ENCODE assay signal across 8 mouse cellular contexts in the genomic region with DNA sequence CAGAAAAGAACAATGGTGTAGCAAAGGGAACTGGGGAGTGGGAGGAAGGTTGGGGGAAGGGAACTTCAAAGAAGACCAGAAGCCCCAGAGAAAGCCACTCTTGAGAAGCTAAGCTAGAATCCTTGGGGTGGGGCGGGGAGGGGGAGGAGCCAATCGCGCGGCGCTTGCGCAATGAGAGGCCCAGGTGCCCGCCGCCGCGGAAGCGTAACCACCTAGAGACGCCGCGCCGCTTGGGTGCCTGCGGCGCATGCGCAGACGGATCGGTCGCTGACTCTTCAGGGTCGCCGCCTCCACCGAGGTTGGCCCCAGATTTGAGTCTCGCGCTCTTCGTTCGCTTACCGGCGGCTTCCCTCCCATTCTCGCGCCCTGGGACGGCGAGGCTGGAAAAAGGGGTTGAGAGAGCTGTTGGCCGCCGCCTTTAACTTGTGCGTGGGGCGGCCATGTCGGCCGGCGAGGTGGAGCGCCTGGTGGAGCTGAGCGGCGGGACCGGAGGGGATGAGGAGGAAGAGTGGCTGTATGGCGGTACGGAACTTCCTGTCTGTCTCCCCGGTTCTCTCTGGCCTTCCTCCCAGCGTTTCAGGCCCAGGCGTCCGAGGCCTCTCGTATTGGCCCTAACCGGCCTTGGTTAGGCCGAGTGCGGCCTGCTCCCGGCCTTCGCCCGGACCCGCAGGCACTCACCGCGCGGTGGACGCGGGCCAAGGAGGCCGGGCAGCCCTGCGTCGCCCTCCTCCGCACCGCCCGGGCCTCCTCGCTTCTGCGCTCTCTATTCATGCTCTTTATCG. TPM values are rescaled to one million over a fixed set of nuclear protein-coding genes. Genes with fewer than 3 reads are reported as not detected.
DNase-seq lines count a peak whose midpoint lies in the region; ATAC-seq lines count a peak whose summit lies in the region.

Fip1l1 (plus strand) TSS at position 210 of the 782 bp plus-strand sequence.

- DNase-seq in NIH3T3 (ENCODE audit: low read depth) = peak; percentile 99
- peak; percentile 96 to 97 for DNase-seq in cerebellum, postnatal 10 days
- DNase-seq in frontal cortex, postnatal 14 days (ENCODE audit: low spot score in 2 of 2) = peak; percentile 81 to 90
- DNase-seq in layer of hippocampus, postnatal 25 days (ENCODE audit: extremely low spot score in 1 of 2, low spot score in 1 of 2) = peak; percentile 85 to 86
- peak; percentile 89 for DNase-seq in lung, postnatal 25 days (ENCODE audit: low spot score)
- peak; percentile 97 for DNase-seq in retina, embryonic 14.5 days (ENCODE audit: low spot score)
- peak; percentile 97 for DNase-seq in thymus, postnatal 4 days

- peak within 1 kb of the TSS; percentile 87 for H3K4me3 ChIP-seq in hindbrain, embryonic 13.5 days

- peak within 1 kb of the TSS; percentile 93 for H3K9ac ChIP-seq in hindbrain, embryonic 13.5 days

- H3K4me2 ChIP-seq in hindbrain, embryonic 13.5 days = peak within 1 kb of the TSS; percentile 73

- H3K27ac ChIP-seq in hindbrain, embryonic 13.5 days = peak within 1 kb of the TSS; percentile 96

- H3K4me1 ChIP-seq in hindbrain, embryonic 13.5 days (replicated peaks) = peaks cover 41% of the 10 kb centered on the region

- no peaks in the 10 kb centered on the region for H3K27me3 ChIP-seq in hindbrain, embryonic 13.5 days

- peaks cover 7% of the 10 kb centered on the region for H3K36me3 ChIP-seq in hindbrain, embryonic 13.5 days

- under 1% methylated on average over 73 of the region's 73 CpGs for WGBS in hindbrain, embryonic 13.5 days

- peak; percentile 92 for ATAC-seq in hindbrain, embryonic 13.5 days (ENCODE audit: low FRiP score)

- no peaks in the 10 kb centered on the region for H3K9me3 ChIP-seq in hindbrain, embryonic 13.5 days

RNA-seq across cellular contexts. Expression of gene Fip1l1, which starts in this region (rescaled TPM):
- polyA plus RNA-seq in hindbrain, embryonic 13.5 days (2015; fragmentation: Nextera tagmentation; extraction: Ambion mirVana) = 81.5 and 85.5 TPM in 2 replicates
- total RNA-seq in layer of hippocampus, postnatal 25 days (2021) = 10 to 100 TPM; 59.0 to 63.5 TPM

Comparison
In these comparisons a context has a peak if more than half of its experiments do, and no peak if none do; other contexts are left out.
1. Peak in every context shown above with its lines: DNase-seq, ATAC-seq, H3K4me3 ChIP-seq and H3K27ac ChIP-seq.